Mouse (Mus musculus): ENCODE results near the gene Ms4a18.
"Not testable (repeated sequence)": the region's sequence is repeated elsewhere in the genome, so short reads cannot be mapped to it uniquely, and the experiment has no call there.

Gene Ms4a18

GRCm38 (mm10) chr19:11017891-11018290 lies at the start of gene Ms4a18:
Ms4a18 (minus strand) TSS chr19:11018031.
- DNase-seq: no peak

DNA sequence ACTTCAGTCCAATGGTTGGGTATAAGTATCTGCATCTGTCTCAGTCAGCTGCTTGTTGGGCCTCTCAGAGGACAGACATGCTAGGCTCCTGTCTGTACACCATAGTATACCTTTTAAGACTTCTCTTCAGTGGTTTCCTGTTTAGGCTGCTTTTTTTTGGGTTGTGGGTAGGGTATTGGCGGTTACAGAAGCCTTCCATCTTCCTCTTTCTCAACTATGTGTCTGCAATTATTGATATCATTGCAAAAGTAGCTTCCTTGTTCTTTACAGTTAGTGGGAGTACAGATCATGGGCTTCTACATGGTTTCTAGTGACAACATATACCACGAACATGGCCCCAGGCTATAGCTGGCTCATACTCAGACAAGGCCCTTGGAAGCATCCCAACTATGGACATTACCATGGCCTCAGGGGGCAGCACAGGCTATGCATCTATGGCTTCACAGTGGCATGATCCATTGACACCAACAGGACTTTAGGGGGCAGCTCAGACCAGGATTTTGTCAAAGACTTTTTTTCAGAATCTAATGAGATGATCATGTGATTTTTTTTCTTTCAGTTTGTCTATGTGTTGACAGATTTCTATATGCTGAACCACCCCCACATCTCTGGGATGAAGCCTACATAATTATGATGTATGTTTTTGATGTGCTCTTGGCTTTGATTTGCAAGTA lies 47.5 kb upstream of the Ms4a18 start:
- no peak for DNase-seq

DNA sequence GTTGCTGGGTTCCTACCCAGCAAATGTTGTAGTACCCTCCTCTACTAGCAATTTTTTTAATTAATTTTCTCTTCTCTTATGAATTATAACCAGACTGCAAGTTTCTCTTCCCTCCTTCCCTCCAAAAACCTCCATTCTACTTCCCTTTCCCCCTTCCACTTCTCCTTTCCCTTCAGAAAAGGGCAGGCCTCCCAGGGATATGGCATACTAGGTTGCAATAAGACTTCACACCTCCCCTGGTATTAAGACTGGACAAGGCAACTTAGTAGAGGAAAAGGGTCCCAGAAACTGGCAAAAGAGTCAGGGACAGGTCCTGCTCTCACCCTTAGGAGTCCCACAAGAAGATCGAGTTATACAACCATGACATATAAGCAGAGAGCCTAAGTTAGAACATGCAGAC lies 43.1 kb upstream of the Ms4a18 start:
- DNase-seq: no peak

DNA sequence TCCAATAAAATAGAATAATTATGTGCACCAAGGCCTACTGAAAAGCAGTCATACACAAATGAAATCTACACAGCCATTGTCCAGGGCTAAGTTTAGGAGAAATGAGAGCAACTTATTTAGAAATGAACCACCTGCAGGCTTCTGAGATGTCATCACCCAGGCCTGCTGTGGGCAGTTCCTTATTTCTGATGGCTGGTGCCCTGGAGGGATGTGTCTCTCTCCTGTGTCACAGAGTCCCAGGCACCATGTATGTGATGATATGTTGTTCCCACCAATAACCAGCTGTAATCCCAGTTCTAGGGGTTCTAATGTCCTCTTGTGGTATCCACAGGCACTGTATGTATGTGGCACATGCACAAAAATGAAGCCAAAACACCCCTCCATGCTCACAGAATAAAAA lies 42.1 kb upstream of the Ms4a18 start:
- no peak for DNase-seq

DNA sequence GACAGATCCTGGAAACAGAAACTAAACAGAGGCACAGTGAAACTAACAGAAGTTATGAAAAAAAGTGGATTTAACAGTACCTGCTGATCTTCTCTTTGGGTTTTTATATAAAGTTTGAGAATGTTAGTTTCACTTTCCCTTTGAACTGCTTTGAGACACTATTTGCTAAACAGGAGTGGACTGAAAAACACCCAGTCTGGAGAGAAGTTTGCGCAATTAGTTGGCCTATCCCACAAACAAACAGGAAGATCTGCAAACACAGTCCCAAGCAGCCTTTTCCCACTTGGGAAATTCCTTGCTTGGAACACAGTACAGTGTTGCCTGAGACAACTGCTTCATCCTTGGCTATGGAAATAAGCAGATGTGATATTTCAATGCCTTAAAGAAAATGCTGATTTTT lies 37.9 kb upstream of the Ms4a18 start:
- not testable (repeated sequence) for DNase-seq

DNA sequence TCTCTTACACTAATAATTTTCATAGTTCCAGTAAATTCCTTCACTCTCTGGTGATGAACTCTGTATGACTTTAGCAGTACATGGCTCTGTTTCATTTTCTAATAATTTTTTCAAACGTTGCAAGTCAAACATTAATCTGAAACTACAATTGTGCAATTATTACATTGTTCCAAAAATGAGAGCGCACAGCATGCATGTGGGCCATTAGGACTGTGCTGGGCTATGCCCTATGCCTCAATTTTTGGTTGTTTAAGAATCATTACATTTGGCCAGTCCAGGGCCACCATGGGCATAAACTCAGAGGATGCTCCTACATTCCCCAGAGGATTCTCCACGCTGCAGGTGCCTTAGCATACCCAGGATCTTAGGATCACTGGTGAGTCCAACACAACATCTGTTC lies 35.4 kb upstream of the Ms4a18 start:
- no peak for DNase-seq

DNA sequence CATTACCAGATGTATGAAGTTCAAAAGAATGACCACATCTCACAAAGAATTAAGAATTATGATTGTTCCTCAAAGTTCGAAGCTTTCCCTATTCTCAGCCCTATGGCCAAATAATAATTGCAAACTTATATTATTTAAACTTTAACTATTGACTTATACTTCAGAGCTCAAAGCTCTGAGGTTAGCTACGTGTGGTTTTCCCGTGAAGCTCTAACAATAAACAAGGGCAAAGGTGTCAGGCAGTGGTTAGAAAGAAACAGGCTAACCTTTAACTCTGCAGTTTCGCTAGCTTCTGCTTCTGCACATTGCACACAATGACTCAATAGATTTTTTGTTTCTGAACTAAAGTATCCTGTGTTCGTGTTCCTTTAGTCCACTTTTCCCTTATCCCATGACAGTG lies 35.0 kb upstream of the Ms4a18 start:
- no peak for DNase-seq

DNA sequence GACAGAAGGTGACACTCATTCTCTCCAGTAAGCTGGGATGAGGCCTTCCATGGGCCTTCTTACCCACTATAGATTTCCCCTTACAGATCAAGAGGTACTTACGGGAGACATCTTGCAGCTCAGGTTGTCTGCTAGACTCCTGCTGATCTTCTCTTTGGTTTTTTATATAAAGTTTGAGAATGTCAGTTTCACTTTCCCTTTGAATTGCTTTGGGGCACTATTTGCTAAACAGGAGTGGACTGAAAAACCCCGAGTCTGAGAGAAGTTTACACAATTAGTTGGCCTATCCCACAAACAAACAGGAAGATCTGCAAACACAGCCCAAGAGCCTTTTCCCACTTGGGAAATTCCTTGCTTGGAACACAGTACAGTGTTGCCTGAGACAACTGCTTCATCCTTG lies 32.5 kb upstream of the Ms4a18 start:
- no peak for DNase-seq

DNA sequence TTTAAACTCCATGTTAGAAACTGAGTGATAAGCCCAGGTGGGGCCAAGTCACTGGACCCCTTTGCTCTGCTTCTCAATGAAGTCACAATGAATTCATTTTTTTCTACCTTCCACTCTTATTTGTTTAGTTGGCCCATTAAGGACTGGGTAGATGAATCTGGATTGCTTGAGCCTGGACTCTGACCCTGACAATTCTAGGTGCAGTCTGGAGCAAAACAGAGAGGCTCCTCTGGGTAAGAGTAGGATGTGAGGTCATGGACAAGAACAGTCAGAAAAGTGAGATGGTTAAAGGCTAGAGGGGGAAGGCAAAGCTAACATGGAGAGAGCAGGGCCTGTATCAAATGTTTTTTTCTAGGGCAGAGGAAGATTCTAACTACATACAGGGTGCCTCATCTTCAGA lies 31.6 kb upstream of the Ms4a18 start:
- DNase-seq: no peak

DNA sequence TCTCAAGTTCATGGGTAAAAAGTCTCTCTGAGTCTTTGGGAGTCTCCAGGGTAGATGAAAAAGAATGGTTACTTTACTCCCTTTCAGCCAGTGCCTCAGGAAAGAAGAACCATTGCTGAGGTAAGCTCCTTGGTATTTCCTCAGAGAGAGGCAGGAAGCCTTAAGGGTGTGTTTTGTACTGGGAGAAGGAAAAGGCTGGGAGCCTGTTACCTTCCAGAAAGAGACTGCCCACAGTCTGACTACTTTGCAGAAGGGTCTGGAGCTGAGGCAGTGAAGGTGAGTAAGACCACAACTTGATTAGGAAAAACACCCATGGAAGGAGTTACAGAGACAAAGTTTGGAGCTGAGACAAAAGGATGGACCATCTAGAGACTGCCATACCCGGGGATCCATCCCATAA lies 30.7 kb upstream of the Ms4a18 start:
- no peak for DNase-seq

DNA sequence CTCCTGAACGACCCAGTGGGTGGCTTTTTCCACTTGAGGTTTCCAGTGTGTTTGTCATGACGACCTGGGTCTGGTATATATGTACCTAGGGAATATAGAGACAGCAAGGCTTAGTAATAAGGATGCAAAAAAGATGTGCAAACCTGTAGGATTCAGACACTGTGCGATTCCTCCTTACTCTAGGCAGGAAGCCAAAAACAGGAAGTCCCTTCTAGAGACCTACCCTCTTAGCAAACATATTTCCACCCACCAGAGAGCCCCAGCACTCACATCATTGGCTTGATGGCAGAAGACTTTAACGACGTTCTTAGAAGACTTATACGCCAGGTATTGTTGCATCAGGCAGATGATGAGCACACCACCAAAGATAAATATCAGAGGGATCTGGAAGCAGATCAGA lies 30.2 kb upstream of the Ms4a18 start:
- DNase-seq: no peak

DNA sequence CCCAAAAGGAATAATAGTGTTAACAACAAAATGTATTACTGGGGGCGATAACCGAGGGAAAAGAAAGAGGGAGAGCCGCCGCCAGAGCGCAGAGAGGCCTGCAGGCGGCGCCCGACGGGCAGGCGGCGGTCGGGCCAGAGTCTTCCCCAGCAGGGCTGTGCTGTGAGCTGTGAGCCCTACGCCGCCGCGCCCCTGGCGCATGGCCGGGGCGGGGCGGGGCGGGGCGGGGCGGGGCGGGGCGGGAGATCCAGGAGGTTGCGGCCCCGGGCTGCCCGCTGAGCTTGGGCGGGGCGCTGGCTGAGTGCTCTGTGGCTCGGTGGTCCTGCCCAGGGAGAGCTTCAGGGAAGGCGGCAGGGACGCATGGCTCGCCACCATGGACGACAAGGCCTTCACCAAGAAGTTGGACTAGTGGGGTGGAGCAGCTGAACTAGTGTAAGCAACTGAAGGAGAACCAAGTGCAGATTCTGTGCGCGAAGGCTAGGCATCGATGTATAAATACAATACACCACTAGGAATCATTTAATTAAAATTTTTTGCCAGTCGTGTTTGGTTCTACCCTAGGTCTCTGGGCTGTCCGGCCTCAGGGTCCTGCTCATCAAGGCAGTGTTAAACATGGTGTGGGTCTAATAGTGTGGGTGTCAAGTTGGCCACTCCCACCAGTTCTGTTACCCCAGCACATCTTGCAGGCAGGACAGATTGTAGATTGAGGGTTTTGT lies 27.3 kb upstream of the Ms4a18 start:
- peak; percentile 83 for DNase-seq

DNA sequence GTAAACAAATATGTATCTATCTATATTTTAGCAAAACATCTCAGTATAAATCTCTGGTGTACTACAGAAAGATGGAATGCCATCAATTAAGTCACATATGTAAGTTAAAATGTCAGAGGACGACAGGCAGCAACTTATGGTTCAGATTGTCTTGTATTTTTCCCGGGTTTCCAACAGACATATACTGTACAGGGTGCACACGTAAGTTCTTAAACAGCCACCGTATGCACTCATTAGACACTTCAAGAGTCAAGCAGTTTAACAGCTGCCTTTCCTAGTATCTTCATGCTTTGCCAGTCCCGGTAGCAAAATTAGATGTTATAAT lies 26.8 kb upstream of the Ms4a18 start:
- DNase-seq: no peak

DNA sequence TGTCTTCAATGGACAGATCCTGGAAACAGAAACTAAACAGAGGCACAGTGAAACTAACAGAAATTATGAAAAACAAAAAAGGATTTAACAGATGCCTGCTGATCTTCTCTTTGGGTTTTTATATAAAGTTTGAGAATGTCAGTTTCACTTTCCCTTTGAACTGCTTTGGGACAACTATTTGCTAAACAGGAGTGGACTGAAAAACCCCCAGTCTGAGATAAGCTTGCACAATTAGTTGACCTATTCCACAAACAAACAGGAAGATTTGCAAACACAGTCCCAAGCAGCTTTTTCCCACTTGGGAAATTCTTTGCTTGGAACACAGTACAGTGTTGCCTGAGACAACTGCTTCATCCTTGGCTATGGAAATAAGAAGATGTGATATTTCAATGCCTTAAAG lies 19.7 kb upstream of the Ms4a18 start:
- DNase-seq: no peak

GRCm38 (mm10) chr19:11022382-11022781 lies 4.6 kb upstream of the Ms4a18 start:
- DNase-seq: no peak

DNA sequence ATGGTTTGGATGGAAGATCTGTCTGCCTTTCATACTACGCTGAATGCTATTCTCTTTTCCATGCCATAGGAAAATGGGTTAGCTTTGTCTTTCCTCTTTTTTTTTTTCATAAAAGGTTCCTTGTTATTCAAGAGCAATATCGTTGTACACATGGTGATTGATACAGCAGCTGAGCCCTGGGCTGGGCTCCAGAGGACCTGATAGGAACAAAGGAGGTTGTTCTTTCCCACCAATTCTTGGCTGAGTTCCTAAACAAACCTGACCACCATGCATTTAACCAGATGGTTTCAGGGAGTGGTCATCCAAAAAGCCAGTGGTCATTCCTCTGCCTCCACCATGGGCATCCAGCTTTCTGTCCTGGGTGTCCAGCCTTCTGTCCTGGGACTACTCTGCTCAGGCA lies 580 bp downstream of the Ms4a18 start:
- no peak for DNase-seq

DNA sequence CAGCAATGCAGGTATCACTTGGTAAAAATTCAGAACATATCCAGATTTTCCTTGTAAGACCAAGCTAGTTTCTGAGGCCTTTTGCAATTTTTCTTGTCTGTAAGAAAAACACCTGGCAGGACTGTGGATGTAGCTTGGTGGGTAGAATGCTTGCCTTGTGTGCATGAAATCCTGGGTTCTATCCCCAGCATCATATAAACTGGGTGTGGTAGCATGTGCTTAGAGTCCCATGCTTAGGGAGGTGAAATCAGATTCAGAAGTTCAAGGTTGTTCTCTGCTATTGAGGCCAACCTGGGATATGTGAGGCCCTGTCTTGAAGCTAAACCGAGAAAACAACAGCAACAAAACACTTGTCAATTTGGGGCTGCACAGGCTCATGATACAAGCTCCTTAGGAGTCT lies 1.8 kb downstream of the Ms4a18 start:
- no peak for DNase-seq

GRCm38 (mm10) chr19:11015468-11015867 lies 2.4 kb downstream of the Ms4a18 start:
- DNase-seq: no peak

DNA sequence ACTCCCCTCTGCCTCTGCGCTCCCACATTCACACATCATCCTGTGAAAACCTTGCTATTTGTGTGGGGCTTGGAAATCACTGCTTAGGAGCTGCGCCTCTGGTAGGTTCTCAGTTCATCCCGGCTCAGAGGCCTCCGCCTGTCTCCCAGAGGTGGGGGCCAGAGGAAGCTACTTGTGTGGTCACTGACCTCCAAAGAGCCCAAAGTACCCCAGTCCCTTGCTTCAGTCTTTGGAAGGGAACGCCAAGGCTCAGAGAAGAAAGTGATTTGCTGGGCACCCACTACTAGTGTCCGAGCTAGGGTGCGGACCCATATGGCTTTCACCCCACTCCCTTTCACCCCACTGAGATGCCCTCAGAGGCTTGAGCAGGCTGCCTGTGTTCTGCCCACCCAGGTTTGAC lies 24.7 kb downstream of the Ms4a18 start, which contains the start of gene Ms4a15:
TSS of gene Ms4a15 (minus strand) at position 101 of the 400 bp plus-strand sequence.
- no peak for DNase-seq

GRCm38 (mm10) chr19:10991911-10992310 lies 25.9 kb downstream of the Ms4a18 start:
- no peak for DNase-seq

- DNase-seq: no peak
Measured at GRCm38 (mm10) chr19:10990751-10991150, 27.1 kb downstream of the Ms4a18 start.

- no peak for DNase-seq
Measured at GRCm38 (mm10) chr19:10988563-10988962, 29.3 kb downstream of the Ms4a18 start.

DNA sequence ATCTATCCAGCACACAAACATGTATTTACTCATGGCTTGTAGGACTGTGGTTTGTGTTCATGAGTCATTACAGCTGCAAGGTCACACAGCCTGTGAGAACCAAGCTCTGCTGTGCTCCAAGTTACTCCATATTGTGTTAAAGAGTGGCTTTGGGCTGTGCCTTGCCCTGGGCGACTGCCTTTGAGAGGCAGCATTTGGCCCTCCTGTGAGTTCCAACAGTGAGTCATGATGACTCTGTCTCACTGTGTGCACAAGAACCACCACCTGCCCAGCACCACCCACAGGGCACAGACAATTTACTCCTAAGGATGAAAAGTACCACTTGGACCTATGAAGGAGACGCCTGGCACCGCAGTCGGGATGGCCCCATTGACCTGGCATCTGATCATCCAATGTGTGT lies 31.9 kb downstream of the Ms4a18 start:
- no peak for DNase-seq

DNA sequence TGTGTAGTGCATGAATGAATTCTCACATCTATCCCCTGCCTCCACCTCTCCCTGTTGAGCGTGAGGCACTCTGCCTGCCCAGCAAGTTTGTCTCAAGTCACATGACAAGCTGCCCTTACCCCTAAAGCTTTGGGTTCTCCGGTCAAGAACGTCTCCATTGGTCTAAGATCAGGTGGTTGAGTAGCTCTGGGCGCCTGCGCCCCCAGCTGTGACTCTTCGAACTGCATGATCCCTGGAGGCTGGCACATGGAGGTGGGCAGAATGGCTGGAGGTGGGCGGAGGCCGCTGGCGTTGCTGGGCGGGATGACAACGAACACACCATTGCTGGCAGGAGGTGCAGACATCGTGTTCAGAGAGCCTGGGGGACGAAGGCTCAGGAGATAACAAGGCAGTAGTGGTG lies 33.3 kb downstream of the Ms4a18 start:
- peak; percentile 16 for DNase-seq

DNA sequence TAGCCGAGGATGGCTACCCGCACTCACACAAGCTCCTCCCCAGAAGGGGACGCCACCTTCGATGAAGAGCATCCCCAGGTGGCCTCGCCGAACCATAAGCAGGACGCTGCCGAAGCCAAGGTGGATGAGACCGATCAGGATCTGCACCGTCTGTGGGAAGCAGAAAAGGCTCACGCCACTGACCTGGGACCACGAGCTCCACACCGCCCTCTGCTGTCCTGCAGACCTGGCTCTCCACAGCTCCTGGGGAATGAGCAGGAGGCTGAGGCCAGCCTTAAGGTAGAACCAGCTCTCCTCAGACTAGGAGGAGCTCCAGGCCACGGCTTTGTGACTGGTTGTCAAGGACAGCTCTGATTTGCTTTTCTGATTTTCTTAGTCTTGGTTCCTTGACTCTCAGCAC lies 34.7 kb downstream of the Ms4a18 start:
- DNase-seq: peak; percentile 72
